Mouse (Mus musculus) heart, embryonic 14.5 days (tissue): ENCODE results near the gene Cd37. TPM values are rescaled to one million over a fixed set of nuclear protein-coding genes. Genes with fewer than 3 reads are reported as not detected.

Experiments
- ATAC-seq: fragments of 200-750 bp; cut with Nextera tagmentation; 2 replicates; pipeline ENCODE4 v1.8.0; 2017; ENCODE audit warnings: low read depth, moderate TSS enrichment; ENCODE audit not compliant: insufficient number of reproducible peaks, insufficient read depth, low FRiP score
- H3K27ac ChIP-seq, 2 experiments: fragments of 200-500 bp in 1 of 2; fragments of 300-500 bp in 1 of 2; sonication (generic) in 1 of 2; replicated peaks in 1 of 2; 2 replicates each; pipeline ENCODE4 v1.5.1; 2012 to 2014; ENCODE audit warnings: low read depth in 2 of 2, low read length in 2 of 2, control low read depth in 1 of 2, mild to moderate bottlenecking in 1 of 2, mixed read lengths in 1 of 2; ENCODE audit not compliant: control insufficient read depth in 1 of 2, insufficient read depth in 1 of 2
- H3K27me3 ChIP-seq: fragments of 300-500 bp; sonication (generic); 2 replicates; pipeline ENCODE4 v1.6.1; 2014; ENCODE audit warnings: mild to moderate bottlenecking, low read length, control low read depth; ENCODE audit not compliant: control insufficient read depth, insufficient read depth
- H3K36me3 ChIP-seq: fragments of 300-500 bp; sonication (generic); 2 replicates; pipeline ENCODE4 v1.6.1; 2014; ENCODE audit warnings: mild to moderate bottlenecking, control low read depth, low read length, mixed read lengths; ENCODE audit not compliant: control insufficient read depth, insufficient read depth
- H3K4me1 ChIP-seq, 2 experiments: fragments of 200-500 bp in 1 of 2; fragments of 300-500 bp in 1 of 2; sonication (generic) in 1 of 2; 2 replicates each; pipeline ENCODE4 v1.6.1; 2012 to 2014; ENCODE audit warnings: low read length in 2 of 2, control low read depth in 1 of 2, mixed read lengths in 1 of 2; ENCODE audit not compliant: control insufficient read depth in 2 of 2, insufficient read depth in 2 of 2
- H3K4me2 ChIP-seq: fragments of 300-500 bp; sonication (generic); 2 replicates; pipeline ENCODE4 v1.6.1; 2014; ENCODE audit warnings: mild to moderate bottlenecking, low read length
- H3K4me3 ChIP-seq, 2 experiments: fragments of 200-500 bp in 1 of 2; fragments of 300-500 bp in 1 of 2; sonication (generic) in 1 of 2; 2 replicates each; pipeline ENCODE4 v1.5.1; 2012 to 2014; ENCODE audit warnings: low read length in 2 of 2, mild to moderate bottlenecking in 2 of 2, control low read depth in 1 of 2, low read depth in 1 of 2, moderate library complexity in 1 of 2; ENCODE audit not compliant: control insufficient read depth in 1 of 2, insufficient read depth in 1 of 2
- H3K9ac ChIP-seq: fragments of 300-500 bp; sonication (generic); 2 replicates; pipeline ENCODE4 v1.6.1; 2014; ENCODE audit warnings: mild to moderate bottlenecking, low read length
- H3K9me3 ChIP-seq: fragments of 300-500 bp; sonication (generic); 2 replicates; pipeline ENCODE4 v1.6.1; 2016; ENCODE audit warnings: low read length, control low read depth; ENCODE audit not compliant: control insufficient read depth
- WGBS: fragments of 180-500 bp; shearing (Covaris S2); extraction: QIAGEN DNeasy Blood & Tissue Kit; methylation state at CpG from one replicate; pipeline ENCODE4 v1.1.7; 2014; 5-methylcytosine and 5-hydroxymethylcytosine counted together
- polyA plus RNA-seq: library from polyadenylated mRNA; unstranded; fragments of >200 nt; fragmentation: Nextera tagmentation; extraction: Ambion mirVana; gene quantifications from 2 replicates; pipeline ENCODE4 v1.2.1, GENCODE M21; 2014

Cd37 gene
- polyA plus RNA-seq, 1 experiment from 2014 or later: 1.9 TPM

GRCm38 (mm10) chr7:45241389-45241749 is 2.5 kb upstream of the Cd37 start:
- Histone ChIP-seq H3K4me3 (no peak overlapping the region), H3K4me1 (peaks cover 8 to 12% of the 10 kb centered on the region in 2 experiments), H3K27ac (no peak overlapping the region), H3K9me3 (no peaks in the 10 kb centered on the region), H3K36me3 (no peaks in the 10 kb centered on the region), H3K4me2 (peak overlapping the region; percentile 59), H3K27me3 (peaks cover 11% of the 10 kb centered on the region; the same call in 1 of the 2 replicates), H3K9ac (peak overlapping the region; percentile 56; the same call in 1 of the 2 replicates)
- 89% methylated on average over 6 of the region's 6 CpGs for WGBS
- no peak for ATAC-seq

- peak within 1 kb of the TSS; percentile 56 for H3K9ac ChIP-seq
- no peak within 1 kb of the TSS for H3K27ac ChIP-seq
- H3K4me2 ChIP-seq: peak within 1 kb of the TSS; percentile 59
- H3K36me3 ChIP-seq: no peaks in the 10 kb centered on the region
- peaks cover 10 to 14% of the 10 kb centered on the region in 2 experiments for H3K4me1 ChIP-seq
- H3K9me3 ChIP-seq: no peaks in the 10 kb centered on the region
- peak within 1 kb of the TSS; percentile 18 to 23 for H3K4me3 ChIP-seq
- peak; percentile 45; the same call in 1 of the 2 replicates for ATAC-seq
- 17% methylated on average over 51 of the region's 53 CpGs for WGBS
- peaks cover 11% of the 10 kb centered on the region; the same call in 1 of the 2 replicates for H3K27me3 ChIP-seq
Observed at GRCm38 (mm10) chr7:45240633-45241388, 1.9 kb upstream of the Cd37 start, which contains the start of gene Slc6a16. Gene Slc6a16, plus strand, starts transcription at chr7:45241085.

DNA sequence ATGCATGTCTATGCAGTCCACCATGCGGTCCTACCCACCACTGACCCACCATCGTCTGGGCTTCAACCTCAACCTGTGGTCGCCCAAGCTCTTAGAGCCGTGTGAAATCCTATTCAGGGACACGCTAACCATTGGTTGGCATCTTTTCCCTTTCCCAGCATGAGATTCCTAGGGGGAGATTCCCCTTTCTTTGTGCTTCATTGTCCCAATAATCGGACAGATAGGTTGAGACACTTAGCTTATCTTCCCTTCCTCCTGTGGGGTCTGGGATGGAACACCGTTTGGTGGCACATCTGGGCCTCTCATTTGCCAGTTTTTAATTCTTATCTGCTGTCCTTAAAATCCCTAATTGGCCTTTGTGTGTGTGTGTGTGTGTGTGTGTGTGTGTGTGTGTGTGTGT is 1.2 kb upstream of the Cd37 start:
- Histone ChIP-seq H3K27me3 (peaks cover 11% of the 10 kb centered on the region; the same call in 1 of the 2 replicates), H3K4me2 (no peak overlapping the region), H3K4me1 (peaks cover 15 to 19% of the 10 kb centered on the region in 2 experiments), H3K27ac (no peak overlapping the region), H3K9ac (no peak overlapping the region), H3K36me3 (no peaks in the 10 kb centered on the region), H3K9me3 (no peaks in the 10 kb centered on the region), H3K4me3 (no peak overlapping the region)
- 79% methylated on average over 7 of the region's 7 CpGs for WGBS
- ATAC-seq: no peak

DNA sequence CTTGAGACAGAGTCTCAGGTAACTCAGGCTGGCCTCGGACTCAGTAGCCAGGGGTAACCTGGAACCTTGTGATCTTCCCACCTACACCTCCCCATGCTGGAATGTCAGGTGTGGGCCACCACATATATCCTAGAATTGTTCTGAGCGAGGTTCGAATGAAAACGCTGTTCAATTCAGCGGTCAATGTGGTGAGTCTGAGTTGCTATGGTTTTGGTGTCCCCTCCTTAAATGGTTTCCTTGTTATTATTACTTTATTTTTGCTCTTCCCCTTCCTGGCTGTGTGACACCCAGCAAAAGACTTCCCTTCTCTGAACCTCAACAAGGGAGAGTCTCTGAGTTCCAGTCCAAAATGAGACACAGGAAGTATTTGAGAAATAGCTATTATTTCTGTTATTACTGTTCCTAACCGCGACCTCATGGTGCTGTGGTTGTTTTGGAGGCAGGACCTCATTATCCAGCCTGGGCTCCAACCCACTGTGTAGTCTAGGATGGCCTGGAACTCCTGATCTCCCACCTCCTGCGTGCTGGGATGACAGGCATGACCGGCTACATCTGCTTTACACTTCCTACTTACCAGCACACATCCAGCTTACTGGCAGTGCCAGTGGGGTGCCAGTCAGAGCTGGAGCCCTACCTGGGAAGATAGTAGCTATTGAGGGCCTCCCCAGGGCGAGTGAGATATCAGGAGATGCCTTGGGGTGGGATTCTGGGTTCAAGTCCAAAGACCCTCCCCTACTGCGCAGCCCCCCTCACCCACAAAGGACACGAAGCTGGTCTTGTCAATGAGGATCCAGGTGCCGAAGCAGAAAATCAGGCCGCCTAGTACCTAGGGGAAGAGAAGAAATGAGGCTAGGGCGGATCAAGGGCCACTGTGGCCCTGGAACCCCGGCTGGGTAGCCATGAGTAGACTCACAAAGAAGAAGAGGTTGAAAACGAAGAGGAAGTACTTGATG is 892 bp downstream of the Cd37 start:
- H3K36me3 ChIP-seq: peaks cover 3% of the 10 kb centered on the region
- WGBS: 75% methylated on average over 17 of the region's 17 CpGs
- H3K4me1 ChIP-seq: peaks cover 33 to 35% of the 10 kb centered on the region in 2 experiments
- H3K27ac ChIP-seq: no peak overlapping the region
- ATAC-seq: no peak
- no peaks in the 10 kb centered on the region for H3K9me3 ChIP-seq
- no peak overlapping the region for H3K9ac ChIP-seq
- H3K4me3 ChIP-seq: no peak overlapping the region
- H3K4me2 ChIP-seq: no peak overlapping the region
- peaks cover 11% of the 10 kb centered on the region; the same call in 1 of the 2 replicates for H3K27me3 ChIP-seq

DNA sequence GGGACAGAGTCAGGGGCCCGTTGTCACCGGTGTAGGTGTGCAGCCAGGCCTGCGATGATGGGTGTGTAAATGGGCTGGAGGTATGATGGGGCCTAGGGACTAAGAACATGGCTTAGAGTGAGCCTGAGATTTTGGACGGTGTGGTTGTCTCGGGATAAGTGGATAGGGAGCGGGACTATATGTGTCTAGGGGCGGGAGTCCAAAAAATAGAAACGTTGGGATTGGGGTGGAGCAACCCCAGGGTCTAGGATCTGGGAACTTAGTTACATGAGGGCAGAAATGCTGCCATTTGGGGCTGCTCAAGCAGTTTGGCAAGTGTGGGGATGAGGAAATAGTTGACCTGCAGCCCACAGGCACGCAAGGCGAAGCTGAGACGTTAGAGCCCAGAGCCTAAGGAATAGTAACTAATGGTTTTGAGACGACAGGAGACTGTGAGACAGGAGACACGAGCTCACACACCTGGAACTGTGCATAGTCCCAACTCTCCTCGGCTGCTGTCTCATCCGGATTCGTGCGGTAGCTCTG is 3.2 kb downstream of the Cd37 start:
- H3K27me3 ChIP-seq: peaks cover 11% of the 10 kb centered on the region; the same call in 1 of the 2 replicates
- no peaks in the 10 kb centered on the region for H3K9me3 ChIP-seq
- 32% methylated on average over 17 of the region's 17 CpGs for WGBS
- H3K36me3 ChIP-seq: peaks cover 25% of the 10 kb centered on the region
- peak overlapping the region; percentile 42 to 57; a peak in 3 of 4 replicates for H3K27ac ChIP-seq
- peak overlapping the region; percentile 18 to 27; a peak in 2 of 4 replicates for H3K4me3 ChIP-seq
- H3K9ac ChIP-seq: peak overlapping the region; percentile 3; the same call in 1 of the 2 replicates
- H3K4me2 ChIP-seq: peak overlapping the region; percentile 65
- peaks cover 31 to 37% of the 10 kb centered on the region in 2 experiments for H3K4me1 ChIP-seq
- no peak for ATAC-seq

DNA sequence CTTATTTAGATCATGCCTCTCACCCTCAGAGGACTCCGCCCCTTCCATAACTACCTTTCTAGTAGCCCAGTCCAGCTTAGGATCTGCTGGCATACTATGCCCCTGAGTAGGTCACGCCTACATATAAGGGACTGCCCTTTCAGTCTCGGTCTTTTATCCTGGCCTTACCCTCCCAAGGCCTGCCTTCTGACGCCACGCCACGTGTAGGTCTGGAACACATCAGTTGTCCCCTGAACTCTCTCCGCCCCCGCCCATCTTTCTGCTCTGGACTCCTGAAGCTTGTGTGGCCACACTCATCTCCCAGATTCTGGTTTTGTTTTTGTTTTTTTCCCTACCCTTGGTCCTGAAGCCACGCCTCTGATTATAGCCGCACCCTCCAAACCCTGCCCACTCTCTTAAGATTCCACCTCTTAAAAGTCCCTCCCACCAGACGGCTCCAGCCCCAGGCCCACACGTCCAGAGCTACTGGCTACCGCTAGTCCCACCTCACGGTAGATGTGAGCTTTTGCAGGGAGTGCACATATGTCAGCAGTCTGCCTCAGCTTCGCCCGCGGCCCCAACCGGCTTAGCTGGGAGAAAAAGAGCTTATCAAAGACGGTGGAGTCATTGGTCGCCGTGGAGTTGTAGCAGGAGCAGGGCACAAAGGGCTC is 3.9 kb downstream of the Cd37 start:
- H3K27ac ChIP-seq: peak overlapping the region; percentile 42 to 57
- peaks cover 30% of the 10 kb centered on the region for H3K36me3 ChIP-seq
- no peaks in the 10 kb centered on the region for H3K9me3 ChIP-seq
- ATAC-seq: peak; percentile 78
- H3K9ac ChIP-seq: peak overlapping the region; percentile 3; the same call in 1 of the 2 replicates
- H3K4me1 ChIP-seq: peaks cover 28 to 34% of the 10 kb centered on the region in 2 experiments
- 3% methylated on average over 21 of the region's 21 CpGs for WGBS
- H3K4me2 ChIP-seq: peak overlapping the region; percentile 65
- H3K4me3 ChIP-seq: peak overlapping the region; percentile 18 to 27
- H3K27me3 ChIP-seq: peaks cover 11% of the 10 kb centered on the region; the same call in 1 of the 2 replicates
